Mouse (Mus musculus) intestine, postnatal 0 days (tissue): ENCODE measurements at regions not wholly inside any gene's neighbourhood (a gene's known extent, or its start where the extent isn't known, plus 50 kb on each side); places are given as distances from the start of the nearest gene placed in this dataset.

Experiments
- ATAC-seq: fragments of 200-750 bp; cut with Nextera tagmentation; 2 replicates; pipeline ENCODE4 v1.8.0; 2017; ENCODE audit warnings: mild to moderate bottlenecking, moderate TSS enrichment, moderate library complexity
- H3K27ac ChIP-seq: fragments of 300-500 bp; sonication (generic); 2 replicates; pipeline ENCODE4 v1.5.1; 2014; ENCODE audit warnings: mild to moderate bottlenecking, low read depth, low read length, moderate library complexity
- H3K27me3 ChIP-seq: fragments of 300-500 bp; sonication (generic); replicated peaks from 2 replicates; pipeline ENCODE4 v1.6.1; 2014; ENCODE audit warnings: low read length, mixed read lengths; ENCODE audit not compliant: control insufficient read depth, insufficient read depth
- H3K36me3 ChIP-seq: fragments of 300-500 bp; sonication (generic); 2 replicates; pipeline ENCODE4 v1.6.1; 2014; ENCODE audit warnings: mild to moderate bottlenecking, moderate library complexity; ENCODE audit not compliant: control insufficient read depth, insufficient read depth
- H3K4me1 ChIP-seq: fragments of 300-500 bp; sonication (generic); replicated peaks from 2 replicates; pipeline ENCODE4 v1.6.1; 2014; ENCODE audit warnings: antibody characterized with exemption, low read length, mixed read lengths; ENCODE audit not compliant: control insufficient read depth, insufficient read depth
- H3K4me2 ChIP-seq: fragments of 300-500 bp; sonication (generic); replicated peaks from 2 replicates; pipeline ENCODE4 v1.6.1; 2014; ENCODE audit warnings: low read depth, mild to moderate bottlenecking, moderate library complexity
- H3K4me3 ChIP-seq: fragments of 300-500 bp; sonication (generic); 2 replicates; pipeline ENCODE4 v1.5.1; 2014; ENCODE audit warnings: low read depth, low read length
- H3K9ac ChIP-seq: fragments of 300-500 bp; sonication (generic); 2 replicates; pipeline ENCODE4 v1.6.1; 2014; ENCODE audit warnings: mild to moderate bottlenecking, low read depth, low read length
- H3K9me3 ChIP-seq: fragments of 300-500 bp; sonication (generic); 2 replicates; pipeline ENCODE4 v1.6.1; 2016; ENCODE audit warnings: mixed run types; ENCODE audit not compliant: control insufficient read depth
- CTCF ChIP-seq: sonication (generic); IDR thresholded peaks from 2 replicates; pipeline ENCODE4 v1.5.1; 2016; ENCODE audit warnings: low read depth, mild to moderate bottlenecking, control low read depth, antibody characterized with exemption, moderate library complexity
- WGBS: fragments of 180-500 bp; shearing (Covaris S2); extraction: QIAGEN DNeasy Blood & Tissue Kit; methylation state at CpG from one replicate; pipeline ENCODE4 v1.1.7; 2014; 5-methylcytosine and 5-hydroxymethylcytosine counted together

- no peak overlapping the region for H3K9ac ChIP-seq
- H3K27ac ChIP-seq: no peak overlapping the region
- ATAC-seq: no peak
- TF ChIP-seq CTCF: no peak
- no peaks in the 10 kb centered on the region for H3K4me1 ChIP-seq
- H3K36me3 ChIP-seq: no peaks in the 10 kb centered on the region
- 54% methylated on average over 3 of the region's 3 CpGs for WGBS
- no peak overlapping the region for H3K4me2 ChIP-seq
- H3K4me3 ChIP-seq: no peak overlapping the region
- no peaks in the 10 kb centered on the region for H3K9me3 ChIP-seq
- H3K27me3 ChIP-seq: no peaks in the 10 kb centered on the region
These were observed 60.3 kb upstream of the Tbc1d5 start for GRCm38 (mm10) chr17:51239465-51239864.
